Mouse (Mus musculus) limb, embryonic 11.5 days (tissue): ENCODE results near the gene Ppm1l. TPM values are rescaled to one million over a fixed set of nuclear protein-coding genes. Genes with fewer than 3 reads are reported as not detected.

Experiments used
- ATAC-seq: fragments of 200-750 bp; cut with Nextera tagmentation; 2 replicates; pipeline ENCODE4 v1.8.0; 2017; ENCODE audit warnings: low read depth; ENCODE audit not compliant: insufficient number of reproducible peaks, low FRiP score, low TSS enrichment
- DNase-seq: peaks from one replicate; pipeline ENCODE4 v3.0.0-alpha.2; 2015; ENCODE audit warnings: low spot score
- H3K27ac ChIP-seq: fragments of 300-500 bp; sonication (generic); replicated peaks from 2 replicates; pipeline ENCODE4 v1.5.1; 2014; ENCODE audit warnings: low read depth, mild to moderate bottlenecking, low read length
- H3K27me3 ChIP-seq: fragments of 300-500 bp; sonication (generic); 2 replicates; pipeline ENCODE4 v1.6.1; 2014; ENCODE audit warnings: mild to moderate bottlenecking, low read length, mixed read lengths; ENCODE audit not compliant: control insufficient read depth, insufficient read depth
- H3K36me3 ChIP-seq: fragments of 300-500 bp; sonication (generic); 2 replicates; pipeline ENCODE4 v1.6.1; 2014; ENCODE audit warnings: mild to moderate bottlenecking, low read length, moderate library complexity, mixed read lengths; ENCODE audit not compliant: control insufficient read depth, insufficient read depth
- H3K4me1 ChIP-seq: fragments of 300-500 bp; sonication (generic); 2 replicates; pipeline ENCODE4 v1.6.1; 2014; ENCODE audit warnings: low read length, mixed read lengths; ENCODE audit not compliant: control insufficient read depth, insufficient read depth
- H3K4me2 ChIP-seq: fragments of 300-500 bp; sonication (generic); 2 replicates; pipeline ENCODE4 v1.6.1; 2014; ENCODE audit warnings: low read depth, mild to moderate bottlenecking, moderate library complexity; ENCODE audit not compliant: severe bottlenecking
- H3K4me3 ChIP-seq: fragments of 300-500 bp; sonication (generic); 2 replicates; pipeline ENCODE4 v1.5.1; 2014; ENCODE audit warnings: low read depth, low read length
- H3K9ac ChIP-seq: fragments of 300-500 bp; sonication (generic); 2 replicates; pipeline ENCODE4 v1.6.1; 2014; ENCODE audit warnings: mild to moderate bottlenecking, low read length
- H3K9me3 ChIP-seq: fragments of 300-500 bp; sonication (generic); 2 replicates; pipeline ENCODE4 v1.6.1; 2016; ENCODE audit warnings: low read length; ENCODE audit not compliant: control insufficient read depth
- WGBS: fragments of 180-500 bp; shearing (Covaris S2); extraction: QIAGEN DNeasy Blood & Tissue Kit; methylation state at CpG from one replicate; pipeline ENCODE4 v1.1.7; 2014; 5-methylcytosine and 5-hydroxymethylcytosine counted together
- polyA plus RNA-seq: library from polyadenylated mRNA; unstranded; fragments of >200 nt; fragmentation: Nextera tagmentation; extraction: Ambion mirVana; gene quantifications from 2 replicates; pipeline ENCODE4 v1.2.1, GENCODE M21; 2014

Gene Ppm1l
- polyA plus RNA-seq, 1 experiment from 2014 or later: 10.5 TPM

DNA sequence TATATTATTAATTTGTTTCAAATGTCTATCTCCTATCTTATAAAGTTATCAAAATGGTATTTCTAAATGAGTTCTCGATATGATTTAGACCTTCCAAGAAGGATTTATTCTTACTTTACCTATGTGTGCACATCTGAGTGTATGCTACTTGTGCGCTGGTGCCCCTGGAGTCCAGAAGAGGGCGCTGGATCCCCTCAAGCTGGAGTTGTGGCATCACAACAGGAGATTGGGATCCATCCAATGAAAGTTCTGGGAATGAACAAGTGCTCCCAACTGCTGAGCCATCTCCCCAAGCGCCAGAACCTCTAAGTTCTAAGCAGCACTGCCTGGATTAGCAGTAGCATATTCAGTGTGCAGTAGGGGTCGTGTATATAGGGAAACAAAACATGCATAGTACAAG is 78.4 kb downstream of the Ppm1l start:
- H3K9ac ChIP-seq: no peak overlapping the region
- H3K27ac ChIP-seq: no peak overlapping the region
- no peak for DNase-seq
- 81% methylated on average over 5 of the region's 5 CpGs for WGBS
- no peaks in the 10 kb centered on the region for H3K27me3 ChIP-seq
- H3K4me3 ChIP-seq: no peak overlapping the region
- no peak for ATAC-seq
- no peaks in the 10 kb centered on the region for H3K9me3 ChIP-seq
- no peaks in the 10 kb centered on the region for H3K4me1 ChIP-seq
- H3K4me2 ChIP-seq: no peak overlapping the region
- no peaks in the 10 kb centered on the region for H3K36me3 ChIP-seq

DNA sequence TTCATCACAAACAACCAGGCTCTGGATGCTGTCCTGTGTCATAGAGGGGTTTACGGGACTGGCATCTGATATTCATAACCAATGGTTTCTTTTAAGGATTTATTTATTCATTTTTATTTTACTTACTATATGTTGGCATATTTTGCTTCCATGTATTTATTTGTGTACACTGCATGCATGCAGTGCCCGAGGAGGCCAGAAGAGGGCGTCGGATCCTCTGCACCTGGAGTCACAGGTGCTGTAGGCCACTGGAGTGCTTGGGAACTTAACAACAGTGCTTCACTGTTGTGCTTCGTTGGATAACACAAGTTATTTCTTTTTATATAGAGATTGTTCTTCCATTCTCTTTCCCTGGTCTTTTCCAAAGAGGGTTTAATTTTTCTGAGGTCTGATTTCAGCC is 81.1 kb downstream of the Ppm1l start:
- Histone ChIP-seq H3K4me2 (no peak overlapping the region), H3K36me3 (no peaks in the 10 kb centered on the region), H3K27me3 (no peaks in the 10 kb centered on the region), H3K27ac (no peak overlapping the region), H3K4me3 (no peak overlapping the region), H3K9ac (no peak overlapping the region), H3K4me1 (no peaks in the 10 kb centered on the region), H3K9me3 (no peaks in the 10 kb centered on the region)
- DNase-seq (no peak), ATAC-seq (no peak)
- 66% methylated on average over 5 of the region's 5 CpGs for WGBS

DNA sequence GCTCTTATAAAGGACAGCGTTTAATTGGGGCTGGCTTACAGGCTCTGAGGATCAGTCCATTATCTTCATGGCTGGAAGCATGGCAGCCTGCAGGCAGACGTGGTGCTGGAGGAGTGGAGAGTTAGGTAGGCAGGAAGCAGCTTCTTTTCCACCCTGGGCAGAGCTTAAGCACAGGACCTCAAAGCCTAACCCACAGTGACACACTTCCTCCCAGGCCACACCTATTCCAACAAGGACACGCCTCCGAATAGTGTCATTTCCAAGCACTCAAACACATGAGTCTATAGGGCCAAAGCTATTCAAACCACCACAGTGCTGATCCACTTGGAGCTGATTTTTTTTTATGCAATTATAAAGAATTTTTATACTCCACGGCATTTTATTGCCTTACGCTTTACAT is 82.7 kb downstream of the Ppm1l start:
- 84% methylated on average over 6 of the region's 6 CpGs for WGBS

DNA sequence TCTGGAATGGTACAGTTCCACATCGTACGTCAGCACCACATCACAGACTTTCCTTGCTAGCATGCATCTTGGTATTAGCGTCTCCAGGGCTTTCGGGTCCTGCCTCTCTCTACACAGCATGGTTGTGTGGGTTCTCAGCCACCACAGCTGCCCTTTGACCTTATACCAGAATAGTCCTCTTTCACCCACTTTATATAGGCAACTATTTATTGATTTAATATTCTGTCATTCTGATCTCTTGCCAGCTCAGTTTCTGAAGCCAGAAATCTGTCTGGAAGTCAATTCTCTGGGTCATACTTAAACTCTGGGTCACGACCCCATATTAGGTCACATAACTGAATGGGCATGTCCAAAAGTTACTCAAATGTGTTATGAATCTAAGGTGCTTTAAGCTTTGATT is 86.5 kb downstream of the Ppm1l start:
- Histone ChIP-seq H3K36me3 (no peaks in the 10 kb centered on the region), H3K27me3 (no peaks in the 10 kb centered on the region), H3K4me3 (no peak overlapping the region), H3K9ac (no peak overlapping the region), H3K4me2 (no peak overlapping the region), H3K27ac (no peak overlapping the region), H3K9me3 (no peaks in the 10 kb centered on the region), H3K4me1 (no peaks in the 10 kb centered on the region)
- WGBS: 84% methylated on average over 5 of the region's 5 CpGs
- ATAC-seq (no peak), DNase-seq (no peak)

More for the DNA sequence above, 82.7 kb downstream of the Ppm1l start:
- no peak for ATAC-seq
- no peak overlapping the region for H3K9ac ChIP-seq
- H3K4me2 ChIP-seq: no peak overlapping the region
- no peaks in the 10 kb centered on the region for H3K4me1 ChIP-seq
- DNase-seq: no peak
- H3K27me3 ChIP-seq: no peaks in the 10 kb centered on the region
- no peaks in the 10 kb centered on the region for H3K9me3 ChIP-seq
- H3K36me3 ChIP-seq: no peaks in the 10 kb centered on the region
- H3K27ac ChIP-seq: no peak overlapping the region
- no peak overlapping the region for H3K4me3 ChIP-seq

DNA sequence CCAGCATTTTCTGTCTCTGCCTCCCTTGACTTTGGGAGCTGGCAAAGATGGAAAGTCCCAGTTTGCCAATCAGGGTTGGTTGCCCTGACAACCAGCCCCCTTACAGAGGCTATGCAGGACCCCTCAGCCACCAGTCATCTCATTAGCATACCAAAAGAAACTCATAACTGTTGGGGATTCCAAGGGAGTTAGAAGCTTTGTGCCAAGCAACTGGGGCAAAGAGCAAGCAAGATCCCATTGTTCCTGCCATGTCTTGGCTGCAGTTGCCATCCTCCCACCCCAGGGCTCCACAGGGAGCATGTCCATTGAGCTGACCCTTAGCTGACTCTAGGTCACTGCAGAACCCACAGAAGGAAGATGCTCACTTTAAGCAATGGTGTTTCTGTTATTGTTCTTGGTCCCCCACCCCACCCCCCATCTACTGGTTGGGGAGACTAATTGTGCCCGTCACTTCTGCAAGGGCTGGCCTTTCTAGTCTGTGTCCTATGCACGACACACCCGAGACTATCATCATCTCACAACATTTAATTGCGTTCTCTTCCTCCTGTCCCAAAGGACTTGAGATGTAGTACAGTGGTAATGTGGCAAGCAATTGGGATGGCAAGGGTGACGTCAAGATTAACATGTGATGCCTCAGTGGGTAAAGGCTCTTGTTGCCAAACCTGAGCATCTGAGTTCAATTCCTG is 89.7 kb downstream of the Ppm1l start:
- ATAC-seq (no peak), DNase-seq (no peak)
- Histone ChIP-seq H3K9ac (no peak overlapping the region), H3K4me3 (no peak overlapping the region), H3K27me3 (no peaks in the 10 kb centered on the region), H3K4me1 (0 out of 2 replicates have a peak, but pooled peaks cover 2% of the 10 kb centered on the region), H3K4me2 (no peak overlapping the region), H3K9me3 (no peaks in the 10 kb centered on the region), H3K36me3 (no peaks in the 10 kb centered on the region), H3K27ac (no peak overlapping the region)
- WGBS: 89% methylated on average over 5 of the region's 5 CpGs

DNA sequence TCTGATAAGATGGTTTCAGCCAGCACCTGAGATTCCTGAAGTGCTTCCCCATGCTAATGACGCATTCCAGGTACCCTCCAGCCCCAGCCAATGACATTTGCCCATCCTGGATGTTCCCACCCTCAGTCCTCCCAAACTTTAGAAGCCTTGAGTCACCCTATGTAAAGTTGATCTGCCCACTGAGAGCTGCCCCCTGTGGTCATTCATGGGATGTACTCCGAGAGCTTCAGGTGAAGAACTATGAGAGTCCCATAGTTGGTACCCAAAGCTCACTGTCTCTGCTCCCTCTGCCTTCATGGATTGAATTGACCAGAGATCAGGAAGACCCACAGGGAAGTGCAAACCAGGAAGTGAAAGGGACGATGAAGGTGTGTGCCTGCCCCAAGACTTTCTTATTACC is 91.4 kb downstream of the Ppm1l start:
- no peak overlapping the region for H3K27ac ChIP-seq
- no peaks in the 10 kb centered on the region for H3K9me3 ChIP-seq
- 0 out of 2 replicates have a peak, but pooled peaks cover 5% of the 10 kb centered on the region for H3K4me1 ChIP-seq
- no peak overlapping the region for H3K9ac ChIP-seq
- no peaks in the 10 kb centered on the region for H3K27me3 ChIP-seq
- 77% methylated on average over 3 of the region's 3 CpGs for WGBS
- H3K4me2 ChIP-seq: no peak overlapping the region
- H3K4me3 ChIP-seq: no peak overlapping the region
- H3K36me3 ChIP-seq: no peaks in the 10 kb centered on the region
- no peak for DNase-seq
- ATAC-seq: no peak

DNA sequence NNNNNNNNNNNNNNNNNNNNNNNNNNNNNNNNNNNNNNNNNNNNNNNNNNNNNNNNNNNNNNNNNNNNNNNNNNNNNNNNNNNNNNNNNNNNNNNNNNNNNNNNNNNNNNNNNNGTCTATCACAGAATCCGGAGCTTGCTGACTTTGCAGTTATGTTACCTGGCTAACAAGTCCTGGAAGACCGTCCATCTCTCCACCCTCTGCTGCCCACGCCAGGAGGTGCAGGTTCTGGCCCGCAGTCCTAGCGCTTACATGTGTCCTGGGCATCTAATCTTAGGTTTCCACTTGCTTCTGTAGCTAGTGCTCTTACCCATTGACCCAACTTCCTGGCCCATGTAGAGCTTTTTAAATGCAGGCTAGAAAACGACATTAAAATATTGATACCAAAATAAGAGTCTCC is 99.5 kb downstream of the Ppm1l start:
- H3K27me3 ChIP-seq: no peaks in the 10 kb centered on the region
- no peak overlapping the region for H3K4me2 ChIP-seq
- H3K27ac ChIP-seq: no peak overlapping the region
- DNase-seq: no peak
- H3K36me3 ChIP-seq: no peaks in the 10 kb centered on the region
- WGBS: 88% methylated on average over 6 of the region's 6 CpGs
- no peaks in the 10 kb centered on the region for H3K9me3 ChIP-seq
- H3K4me3 ChIP-seq: no peak overlapping the region
- ATAC-seq: no peak
- H3K9ac ChIP-seq: no peak overlapping the region
- H3K4me1 ChIP-seq: 0 out of 2 replicates have a peak, but pooled peaks cover 2% of the 10 kb centered on the region

DNA sequence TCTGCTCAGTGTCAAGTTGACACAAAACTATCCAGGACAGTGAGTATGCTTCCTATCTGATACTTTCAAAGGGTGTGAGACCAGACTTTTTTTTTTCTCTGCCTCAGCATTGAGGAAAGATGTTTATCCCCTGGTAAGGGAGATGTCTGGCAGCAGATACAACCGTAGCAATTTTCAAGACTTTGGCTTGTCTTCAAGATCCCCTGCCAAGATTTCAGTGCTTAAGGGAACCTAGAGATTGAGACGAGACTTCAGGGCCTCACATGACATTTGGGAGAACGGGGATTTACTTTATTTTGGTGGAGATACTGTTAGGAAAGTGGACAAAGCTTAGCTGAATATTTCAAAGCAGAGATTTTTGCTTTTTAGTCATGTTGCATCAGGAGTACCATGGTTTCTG is 106.1 kb downstream of the Ppm1l start:
- ATAC-seq (no peak), DNase-seq (no peak)
- Histone ChIP-seq H3K4me3 (no peak overlapping the region), H3K4me2 (no peak overlapping the region), H3K27me3 (no peaks in the 10 kb centered on the region), H3K9ac (no peak overlapping the region), H3K4me1 (no peaks in the 10 kb centered on the region), H3K9me3 (no peaks in the 10 kb centered on the region; the same call in 1 of the 2 replicates), H3K36me3 (no peaks in the 10 kb centered on the region), H3K27ac (no peak overlapping the region; the same call in 1 of the 2 replicates)
- WGBS: 82% methylated on average over 3 of the region's 3 CpGs

DNA sequence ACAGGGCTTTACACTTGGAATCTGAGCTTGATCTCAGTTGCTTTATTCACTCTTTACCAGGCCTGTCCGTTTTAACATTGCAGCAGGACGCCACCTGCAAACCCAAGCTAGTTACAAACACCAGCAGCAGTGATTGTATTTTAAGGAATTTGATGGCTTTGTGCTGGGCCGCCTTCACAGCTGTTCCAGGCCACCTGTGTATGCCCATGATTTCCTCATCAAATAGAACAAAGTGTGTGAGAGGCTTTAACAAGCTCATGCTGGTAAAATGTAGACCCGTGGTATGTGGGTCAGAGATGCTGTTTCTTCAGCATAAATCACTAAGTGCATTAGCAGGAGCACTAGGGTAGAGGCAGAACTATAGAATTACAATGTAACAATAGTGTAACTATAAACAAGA is 106.7 kb downstream of the Ppm1l start:
- Histone ChIP-seq H3K4me2 (no peak overlapping the region), H3K4me1 (no peaks in the 10 kb centered on the region), H3K4me3 (no peak overlapping the region), H3K36me3 (no peaks in the 10 kb centered on the region), H3K27ac (no peak overlapping the region; the same call in 1 of the 2 replicates), H3K9ac (no peak overlapping the region), H3K27me3 (no peaks in the 10 kb centered on the region), H3K9me3 (no peaks in the 10 kb centered on the region; the same call in 1 of the 2 replicates)
- DNase-seq: peak; percentile 75
- WGBS: 14% methylated on average over 4 of the region's 4 CpGs
- peak; percentile 92 for ATAC-seq
